Mouse (Mus musculus): ENCODE measurements around the gene Thumpd1. TPM values are rescaled to one million over a fixed set of nuclear protein-coding genes. Genes with fewer than 3 reads are reported as not detected.

Gene Thumpd1
- polyA plus RNA-seq, 1 experiment = 30.9 TPM

GRCm38 (mm10) chr7:119680107-119680506, 40.5 kb downstream of the Thumpd1 start:
- 81% methylated on average over 8 of the region's 8 CpGs for whole genome bisulfite sequencing
- DNase-seq = no peak
- Histone ChIP-seq H3K27me3 (ENCODE audit: control insufficient read depth, insufficient read depth, low read length) (no peaks in the 10 kb centered on the region), H3K36me3 (ENCODE audit: control insufficient read depth, insufficient read depth, low read length) (no peaks in the 10 kb centered on the region), H3K4me1 (replicated peaks; ENCODE audit: control insufficient read depth, insufficient read depth, low read length) (no peaks in the 10 kb centered on the region), H3K4me3 (ENCODE audit: control insufficient read depth, insufficient read depth, low read length) (no peak overlapping the region), H3K27ac (ENCODE audit: control insufficient read depth, insufficient read depth, low read length) (no peak overlapping the region)
- TF ChIP-seq CTCF (IDR thresholded peaks at IDR 0.05; ENCODE audit: borderline replicate concordance, control insufficient read depth, extremely low read depth, insufficient read depth, low read length, poor library complexity) (no peak), POLR2A (IDR thresholded peaks at IDR 0.05; ENCODE audit: control insufficient read depth, extremely low read depth, insufficient read depth, low read length, poor library complexity) (no peak)

DNA sequence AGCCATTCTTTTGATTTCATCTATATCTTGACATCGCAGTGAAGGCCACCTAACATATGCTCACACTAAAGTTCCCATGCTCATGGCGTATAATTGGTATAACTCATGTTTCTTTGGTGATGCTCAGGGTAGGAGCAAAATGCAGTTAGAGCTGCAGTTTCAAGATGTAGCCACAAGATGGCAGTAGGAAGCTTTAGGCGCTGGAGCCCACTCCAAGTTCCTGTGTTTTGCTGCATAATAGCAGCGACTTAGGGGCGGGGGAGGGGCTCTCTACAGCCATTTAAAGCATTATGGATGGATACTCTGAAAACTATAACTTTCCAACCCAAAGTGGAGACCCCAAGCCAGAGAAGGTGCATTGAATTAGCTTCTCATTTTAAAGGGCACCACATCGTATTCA, 47.1 kb downstream of the Thumpd1 start:
- DNase-seq = peak; percentile 30
- Histone ChIP-seq H3K27me3 (ENCODE audit: control insufficient read depth, insufficient read depth, low read length) (no peaks in the 10 kb centered on the region), H3K4me3 (ENCODE audit: control insufficient read depth, insufficient read depth, low read length) (no peak overlapping the region), H3K4me1 (replicated peaks; ENCODE audit: control insufficient read depth, insufficient read depth, low read length) (no peaks in the 10 kb centered on the region), H3K36me3 (ENCODE audit: control insufficient read depth, insufficient read depth, low read length) (no peaks in the 10 kb centered on the region), H3K27ac (ENCODE audit: control insufficient read depth, insufficient read depth, low read length) (no peak overlapping the region)
- TF ChIP-seq CTCF (IDR thresholded peaks at IDR 0.05; ENCODE audit: borderline replicate concordance, control insufficient read depth, extremely low read depth, insufficient read depth, low read length, poor library complexity) (no peak), POLR2A (IDR thresholded peaks at IDR 0.05; ENCODE audit: control insufficient read depth, extremely low read depth, insufficient read depth, low read length, poor library complexity) (no peak)
- 22% methylated on average over 6 of the region's 6 CpGs for WGBS

DNA sequence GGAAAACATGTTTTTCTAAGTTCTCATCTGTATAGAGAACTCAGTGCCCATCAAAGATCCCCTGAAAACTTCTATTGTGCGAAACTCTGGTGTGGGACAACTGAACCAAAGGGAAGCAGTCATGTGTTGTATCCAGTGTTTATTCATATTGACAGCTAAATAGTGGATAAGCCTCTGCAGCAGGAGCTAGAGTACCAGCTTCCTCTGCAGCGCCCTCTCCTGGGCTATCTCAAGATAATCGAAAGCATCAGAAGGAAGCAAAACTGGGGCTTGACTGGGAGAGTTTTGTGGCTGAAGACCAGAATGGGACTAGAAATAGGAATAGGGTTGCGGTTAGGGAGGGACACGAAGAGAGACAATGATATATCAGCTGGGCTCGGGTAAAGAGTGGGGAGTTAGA, 49.7 kb downstream of the Thumpd1 start:
- no peaks in the 10 kb centered on the region for H3K4me1 ChIP-seq (replicated peaks; ENCODE audit: control insufficient read depth, insufficient read depth, low read length)
- TF ChIP-seq CTCF (IDR thresholded peaks at IDR 0.05; ENCODE audit: borderline replicate concordance, control insufficient read depth, extremely low read depth, insufficient read depth, low read length, poor library complexity) = no peak
- no peak for TF ChIP-seq POLR2A (IDR thresholded peaks at IDR 0.05; ENCODE audit: control insufficient read depth, extremely low read depth, insufficient read depth, low read length, poor library complexity)
- WGBS = 51% methylated on average over 6 of the region's 6 CpGs
- H3K36me3 ChIP-seq (ENCODE audit: control insufficient read depth, insufficient read depth, low read length) = no peaks in the 10 kb centered on the region
- H3K27ac ChIP-seq (ENCODE audit: control insufficient read depth, insufficient read depth, low read length) = no peak overlapping the region
- no peak for DNase-seq
- no peaks in the 10 kb centered on the region for H3K27me3 ChIP-seq (ENCODE audit: control insufficient read depth, insufficient read depth, low read length)
- H3K4me3 ChIP-seq (ENCODE audit: control insufficient read depth, insufficient read depth, low read length) = no peak overlapping the region

GRCm38 (mm10) chr7:119670395-119670794, 50.2 kb downstream of the Thumpd1 start:
- H3K36me3 ChIP-seq (ENCODE audit: control insufficient read depth, insufficient read depth, low read length) = no peaks in the 10 kb centered on the region
- no peak overlapping the region for H3K4me3 ChIP-seq (ENCODE audit: control insufficient read depth, insufficient read depth, low read length)
- H3K27ac ChIP-seq (ENCODE audit: control insufficient read depth, insufficient read depth, low read length) = no peak overlapping the region
- no peaks in the 10 kb centered on the region for H3K27me3 ChIP-seq (ENCODE audit: control insufficient read depth, insufficient read depth, low read length)
- H3K4me1 ChIP-seq (replicated peaks; ENCODE audit: control insufficient read depth, insufficient read depth, low read length) = no peaks in the 10 kb centered on the region
- WGBS = 82% methylated on average over 5 of the region's 5 CpGs
- DNase-seq = no peak
- TF ChIP-seq POLR2A (IDR thresholded peaks at IDR 0.05; ENCODE audit: control insufficient read depth, extremely low read depth, insufficient read depth, low read length, poor library complexity) (no peak), CTCF (IDR thresholded peaks at IDR 0.05; ENCODE audit: borderline replicate concordance, control insufficient read depth, extremely low read depth, insufficient read depth, low read length, poor library complexity) (no peak)

DNA sequence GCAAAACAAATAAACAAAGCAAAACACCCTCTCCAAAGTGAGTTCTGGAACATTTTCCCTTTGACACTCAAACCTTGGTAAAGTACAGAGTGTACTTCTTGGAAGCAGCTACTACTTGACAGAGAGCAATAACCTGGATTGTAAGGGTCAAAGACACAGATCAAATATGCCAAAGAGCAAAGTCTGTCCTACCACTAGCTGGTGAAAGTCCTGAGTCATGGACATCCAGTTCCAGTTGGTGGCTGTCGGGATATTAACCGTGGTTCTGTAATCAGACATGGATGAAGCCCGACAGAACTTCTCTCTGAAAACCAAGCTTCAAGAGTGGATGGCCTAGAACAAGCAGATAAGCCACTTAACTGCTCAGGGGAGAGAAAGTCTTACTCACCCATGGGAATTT, 52.7 kb downstream of the Thumpd1 start:
- TF ChIP-seq CTCF (IDR thresholded peaks at IDR 0.05; ENCODE audit: borderline replicate concordance, control insufficient read depth, extremely low read depth, insufficient read depth, low read length, poor library complexity) = no peak
- no peak for TF ChIP-seq POLR2A (IDR thresholded peaks at IDR 0.05; ENCODE audit: control insufficient read depth, extremely low read depth, insufficient read depth, low read length, poor library complexity)
- no peak overlapping the region for H3K4me3 ChIP-seq (ENCODE audit: control insufficient read depth, insufficient read depth, low read length)
- DNase-seq = no peak
- WGBS = 93% methylated on average over 3 of the region's 3 CpGs
- H3K27ac ChIP-seq (ENCODE audit: control insufficient read depth, insufficient read depth, low read length) = no peak overlapping the region
- no peaks in the 10 kb centered on the region for H3K4me1 ChIP-seq (replicated peaks; ENCODE audit: control insufficient read depth, insufficient read depth, low read length)
- no peaks in the 10 kb centered on the region for H3K27me3 ChIP-seq (ENCODE audit: control insufficient read depth, insufficient read depth, low read length)
- H3K36me3 ChIP-seq (ENCODE audit: control insufficient read depth, insufficient read depth, low read length) = no peaks in the 10 kb centered on the region

Other genes starting within 250 kb of the Thumpd1 start
- gene Umod, start 241.5 kb downstream of the Thumpd1 start, polyA plus RNA-seq (2012; rRNA removed) = 0.83 and 2.2 TPM in 2 replicates
- 0.32 and 0.58 TPM in 2 replicates for gene Acsm5, start 201.3 kb downstream of the Thumpd1 start, polyA plus RNA-seq (2012; rRNA removed)
- not detected in 2 replicates for gene Pdilt, start 197.3 kb downstream of the Thumpd1 start, polyA plus RNA-seq (2012; rRNA removed)
- 0.09 and 0.65 TPM in 2 replicates for gene Acsm2, start 166.5 kb downstream of the Thumpd1 start, polyA plus RNA-seq (2012; rRNA removed)
- 0.22 and 0.40 TPM in 2 replicates for gene Acsm1, start 113.8 kb downstream of the Thumpd1 start, polyA plus RNA-seq (2012; rRNA removed)
- 0.04 and 0.15 TPM in 2 replicates for gene Acsm4, start 30.8 kb downstream of the Thumpd1 start, polyA plus RNA-seq (2012; rRNA removed)
- gene Acsm3, start 40.1 kb upstream of the Thumpd1 start, polyA plus RNA-seq (2012; rRNA removed) = 0.89 and 1.5 TPM in 2 replicates
- gene Rexo5, start 73.2 kb upstream of the Thumpd1 start, polyA plus RNA-seq (2012; rRNA removed) = 9.6 and 12.8 TPM in 2 replicates
- gene Eri2, start 73.3 kb upstream of the Thumpd1 start, polyA plus RNA-seq (2012; rRNA removed) = 2.9 and 3.0 TPM in 2 replicates
- 1.1 and 1.9 TPM in 2 replicates for gene Lyrm1, start 175.1 kb upstream of the Thumpd1 start, polyA plus RNA-seq (2012; rRNA removed)
- gene Dcun1d3, start 175.5 kb upstream of the Thumpd1 start, polyA plus RNA-seq (2012; rRNA removed) = 4.6 and 4.9 TPM in 2 replicates